ENCODE assay signal across 16 mouse cellular contexts in the genomic region with DNA sequence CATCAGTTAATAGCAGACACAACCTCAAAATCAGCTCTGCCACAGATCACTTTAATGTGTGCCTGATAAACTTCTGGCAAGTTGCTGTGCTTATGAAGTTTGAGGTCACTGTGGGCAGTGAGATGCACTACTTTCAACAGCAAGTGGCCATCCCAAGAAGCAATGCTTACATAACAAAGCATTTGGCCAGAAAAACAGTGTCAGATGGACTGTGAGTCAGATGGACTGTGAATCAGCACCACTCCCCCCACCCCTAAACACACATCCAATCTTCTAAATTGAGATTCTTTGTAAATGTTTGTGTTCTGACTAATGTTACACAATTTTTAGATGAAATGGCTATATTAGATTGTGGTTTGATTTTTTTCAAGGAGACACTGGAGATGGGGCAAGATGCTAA.
DNase-seq lines count a peak whose midpoint lies in the region.
"Had no signal": no experiment of that assay in that cellular context is flagged by ENCODE, and none has a peak within 500 bp of the region (broad histone marks: within the 10 kb centered on the region; RNA-seq: fewer than 3 reads in every experiment).

No protein-coding gene starts in this region.

- DNase-seq in adrenal gland, adult 2 months: peak; percentile 68
- no peak for DNase-seq in adrenal gland, postnatal 25 days
- DNase-seq in right cerebral cortex, adult 18-20 months: peak; percentile 2
- no peak for DNase-seq in right cerebral cortex, postnatal 14 days
- DNase-seq in cerebellum, adult 8-10 months: peak; percentile 5
- peak; percentile 6 for DNase-seq in telencephalon, adult 2 months (ENCODE audit: low read depth, low spot score)
- no peak for DNase-seq in kidney, adult 9 months
- DNase-seq in thymus, postnatal 36 days: no peak
- DNase-seq: heart, adult 11 months; heart, postnatal 4 days; kidney, adult 18-20 months; kidney, postnatal 25 days; layer of hippocampus, adult 9-11 months; midbrain, embryonic 14.5 days; retina, postnatal 1 day; thymus, postnatal 25 days had no signal

Comparison
In these comparisons a context has a peak if more than half of its experiments do, and no peak if none do; other contexts are left out.
1. DNase-seq: peak in adrenal gland, adult 2 months (single experiment), right cerebral cortex, adult 18-20 months (single experiment), cerebellum, adult 8-10 months (single experiment) and telencephalon, adult 2 months (single experiment); none in adrenal gland, postnatal 25 days (single experiment), right cerebral cortex, postnatal 14 days (single experiment), kidney, adult 9 months (single experiment) and thymus, postnatal 36 days (0 of 2).